Mouse (Mus musculus) heart, embryonic 14.5 days (tissue): ENCODE results near the gene Enpep. TPM values are rescaled to one million over a fixed set of nuclear protein-coding genes. Genes with fewer than 3 reads are reported as not detected.

ENCODE experiments used
- ATAC-seq: fragments of 200-750 bp; cut with Nextera tagmentation; 2 replicates; pipeline ENCODE4 v1.8.0; 2017; ENCODE audit warnings: low read depth, moderate TSS enrichment; ENCODE audit not compliant: insufficient number of reproducible peaks, insufficient read depth, low FRiP score
- H3K27ac ChIP-seq, 2 experiments: fragments of 200-500 bp in 1 of 2; fragments of 300-500 bp in 1 of 2; sonication (generic) in 1 of 2; replicated peaks in 1 of 2; 2 replicates each; pipeline ENCODE4 v1.5.1; 2012 to 2014; ENCODE audit warnings: low read depth in 2 of 2, low read length in 2 of 2, control low read depth in 1 of 2, mild to moderate bottlenecking in 1 of 2, mixed read lengths in 1 of 2; ENCODE audit not compliant: control insufficient read depth in 1 of 2, insufficient read depth in 1 of 2
- H3K27me3 ChIP-seq: fragments of 300-500 bp; sonication (generic); 2 replicates; pipeline ENCODE4 v1.6.1; 2014; ENCODE audit warnings: mild to moderate bottlenecking, low read length, control low read depth; ENCODE audit not compliant: control insufficient read depth, insufficient read depth
- H3K36me3 ChIP-seq: fragments of 300-500 bp; sonication (generic); 2 replicates; pipeline ENCODE4 v1.6.1; 2014; ENCODE audit warnings: mild to moderate bottlenecking, control low read depth, low read length, mixed read lengths; ENCODE audit not compliant: control insufficient read depth, insufficient read depth
- H3K4me1 ChIP-seq, 2 experiments: fragments of 200-500 bp in 1 of 2; fragments of 300-500 bp in 1 of 2; sonication (generic) in 1 of 2; 2 replicates each; pipeline ENCODE4 v1.6.1; 2012 to 2014; ENCODE audit warnings: low read length in 2 of 2, control low read depth in 1 of 2, mixed read lengths in 1 of 2; ENCODE audit not compliant: control insufficient read depth in 2 of 2, insufficient read depth in 2 of 2
- H3K4me2 ChIP-seq: fragments of 300-500 bp; sonication (generic); 2 replicates; pipeline ENCODE4 v1.6.1; 2014; ENCODE audit warnings: mild to moderate bottlenecking, low read length
- H3K4me3 ChIP-seq, 2 experiments: fragments of 200-500 bp in 1 of 2; fragments of 300-500 bp in 1 of 2; sonication (generic) in 1 of 2; 2 replicates each; pipeline ENCODE4 v1.5.1; 2012 to 2014; ENCODE audit warnings: low read length in 2 of 2, mild to moderate bottlenecking in 2 of 2, control low read depth in 1 of 2, low read depth in 1 of 2, moderate library complexity in 1 of 2; ENCODE audit not compliant: control insufficient read depth in 1 of 2, insufficient read depth in 1 of 2
- H3K9ac ChIP-seq: fragments of 300-500 bp; sonication (generic); 2 replicates; pipeline ENCODE4 v1.6.1; 2014; ENCODE audit warnings: mild to moderate bottlenecking, low read length
- H3K9me3 ChIP-seq: fragments of 300-500 bp; sonication (generic); 2 replicates; pipeline ENCODE4 v1.6.1; 2016; ENCODE audit warnings: low read length, control low read depth; ENCODE audit not compliant: control insufficient read depth
- whole genome bisulfite sequencing: fragments of 180-500 bp; shearing (Covaris S2); extraction: QIAGEN DNeasy Blood & Tissue Kit; methylation state at CpG from one replicate; pipeline ENCODE4 v1.1.7; 2014; 5-methylcytosine and 5-hydroxymethylcytosine counted together
- polyA plus RNA-seq: library from polyadenylated mRNA; unstranded; fragments of >200 nt; fragmentation: Nextera tagmentation; extraction: Ambion mirVana; gene quantifications from 2 replicates; pipeline ENCODE4 v1.2.1, GENCODE M21; 2014

Enpep gene
- polyA plus RNA-seq, 1 experiment from 2014 or later = 20.2 TPM

DNA sequence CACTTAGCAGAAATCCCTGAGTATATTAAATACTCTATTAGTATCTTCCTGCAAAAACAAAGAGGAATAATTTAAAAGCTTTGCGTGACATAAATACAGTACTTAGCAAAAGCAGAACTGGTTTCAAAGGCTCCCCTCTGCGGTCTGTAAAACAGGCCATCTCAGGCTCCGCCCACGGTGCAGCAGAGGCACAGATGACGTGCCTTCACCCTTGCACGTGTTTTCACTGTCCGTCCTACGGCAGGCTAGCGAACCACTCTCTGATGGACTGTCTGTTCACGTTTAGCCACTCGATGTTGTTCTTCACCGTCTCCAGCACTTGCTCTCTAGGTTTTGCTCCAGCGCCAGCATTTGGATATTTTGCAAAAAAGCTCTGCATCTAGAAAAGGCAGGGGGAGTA is 62.5 kb downstream of the Enpep start:
- no peaks in the 10 kb centered on the region for H3K9me3 ChIP-seq
- H3K36me3 ChIP-seq = no peaks in the 10 kb centered on the region
- no peak overlapping the region for H3K27ac ChIP-seq
- no peak for ATAC-seq
- H3K4me3 ChIP-seq = no peak overlapping the region
- H3K4me2 ChIP-seq = no peak overlapping the region
- 55% methylated on average over 13 of the region's 13 CpGs for WGBS
- H3K9ac ChIP-seq = no peak overlapping the region
- H3K4me1 ChIP-seq = no peaks in the 10 kb centered on the region
- H3K27me3 ChIP-seq = no peaks in the 10 kb centered on the region

GRCm38 (mm10) chr3:129268886-129269683 is 63.4 kb downstream of the Enpep start:
- Histone ChIP-seq H3K27me3 (no peaks in the 10 kb centered on the region), H3K4me3 (no peak overlapping the region), H3K36me3 (no peaks in the 10 kb centered on the region), H3K9ac (no peak overlapping the region), H3K4me1 (no peaks in the 10 kb centered on the region), H3K27ac (no peak overlapping the region), H3K4me2 (no peak overlapping the region), H3K9me3 (no peaks in the 10 kb centered on the region)
- WGBS = 91% methylated on average over 12 of the region's 12 CpGs
- ATAC-seq = no peak

GRCm38 (mm10) chr3:129258497-129258896 is 74.0 kb downstream of the Enpep start:
- Histone ChIP-seq H3K36me3 (no peaks in the 10 kb centered on the region), H3K27me3 (no peaks in the 10 kb centered on the region; the same call in 1 of the 2 replicates), H3K9me3 (no peaks in the 10 kb centered on the region), H3K9ac (no peak overlapping the region), H3K27ac (no peak overlapping the region), H3K4me2 (no peak overlapping the region), H3K4me3 (no peak overlapping the region), H3K4me1 (no peaks in the 10 kb centered on the region)
- no peak for ATAC-seq
- WGBS = 76% methylated on average over 5 of the region's 5 CpGs

DNA sequence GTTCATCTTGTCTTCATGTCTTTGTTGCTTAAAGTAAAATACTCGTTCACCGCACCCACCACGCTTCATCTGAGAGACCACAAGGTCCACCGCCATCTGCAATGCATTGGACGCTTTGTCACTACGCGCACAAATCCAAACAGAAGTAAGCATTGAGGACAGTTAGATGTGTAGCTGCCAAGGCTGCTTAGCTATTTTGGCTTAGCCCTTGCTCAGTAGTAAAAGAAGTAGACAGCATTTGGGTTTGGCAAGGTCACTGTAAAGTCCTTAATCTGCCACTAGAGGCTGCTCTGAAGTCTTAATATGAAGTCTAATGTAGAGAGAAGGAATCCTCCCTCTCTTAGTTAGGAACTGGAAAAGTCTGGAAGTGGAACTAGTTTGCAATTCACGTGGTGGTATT is 75.8 kb downstream of the Enpep start:
- Histone ChIP-seq H3K27ac (no peak overlapping the region), H3K27me3 (no peaks in the 10 kb centered on the region; the same call in 1 of the 2 replicates), H3K4me2 (peak overlapping the region; percentile 59), H3K4me1 (no peaks in the 10 kb centered on the region), H3K36me3 (no peaks in the 10 kb centered on the region), H3K9ac (peak overlapping the region; percentile 28; the same call in 1 of the 2 replicates), H3K4me3 (peak overlapping the region; percentile 6 to 18; a peak in 3 of 4 replicates), H3K9me3 (no peaks in the 10 kb centered on the region)
- 55% methylated on average over 8 of the region's 8 CpGs for WGBS
- no peak for ATAC-seq

DNA sequence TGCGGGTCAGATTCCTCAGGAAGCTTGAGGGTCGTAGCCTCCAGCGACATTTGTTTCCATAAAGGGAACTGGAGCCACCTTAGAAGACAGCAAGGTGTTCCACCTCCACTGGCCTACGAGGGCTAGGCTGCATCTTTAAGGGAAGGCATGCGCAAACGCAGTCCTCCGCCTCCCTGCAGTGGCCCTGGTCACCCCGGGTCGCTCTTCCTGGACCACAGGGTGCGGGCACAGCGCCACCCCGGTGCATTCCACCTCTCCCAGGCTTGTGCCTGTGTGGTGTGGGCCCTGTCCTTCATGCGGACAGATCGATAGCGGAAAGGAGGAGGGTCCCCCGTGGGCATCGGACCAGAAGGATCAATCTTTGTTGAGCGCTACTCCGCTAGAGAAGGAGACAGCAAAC is 76.2 kb downstream of the Enpep start:
- Histone ChIP-seq H3K4me1 (no peaks in the 10 kb centered on the region), H3K4me2 (peak overlapping the region; percentile 59), H3K9ac (peak overlapping the region; percentile 28; the same call in 1 of the 2 replicates), H3K27me3 (no peaks in the 10 kb centered on the region; the same call in 1 of the 2 replicates), H3K9me3 (no peaks in the 10 kb centered on the region), H3K36me3 (no peaks in the 10 kb centered on the region), H3K27ac (no peak overlapping the region), H3K4me3 (peak overlapping the region; percentile 6 to 18; a peak in 3 of 4 replicates)
- no peak for ATAC-seq
- 49% methylated on average over 19 of the region's 19 CpGs for WGBS

DNA sequence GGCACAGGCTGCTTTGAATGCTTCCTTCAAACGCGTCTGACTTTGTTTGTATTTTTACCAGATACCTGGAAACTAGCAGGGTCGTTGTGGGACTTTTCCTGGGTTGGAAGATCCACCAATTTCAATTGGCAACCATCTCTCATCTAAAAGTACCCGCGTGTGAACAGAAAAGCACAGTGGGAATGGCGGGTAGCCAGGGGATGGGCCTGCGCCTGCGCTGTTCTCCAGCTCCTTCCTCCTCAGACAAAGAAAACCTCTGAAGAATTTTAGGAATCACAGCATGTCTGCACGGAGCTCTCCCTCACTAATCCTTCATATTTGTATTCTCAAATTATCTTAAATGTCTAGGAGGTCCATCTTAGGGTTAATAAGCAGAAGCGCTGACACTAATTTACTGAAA is 78.3 kb downstream of the Enpep start:
- WGBS = 48% methylated on average over 10 of the region's 10 CpGs
- Histone ChIP-seq H3K4me1 (no peaks in the 10 kb centered on the region), H3K27me3 (no peaks in the 10 kb centered on the region; the same call in 1 of the 2 replicates), H3K27ac (no peak overlapping the region), H3K9ac (no peak overlapping the region), H3K9me3 (no peaks in the 10 kb centered on the region), H3K4me2 (no peak overlapping the region), H3K36me3 (no peaks in the 10 kb centered on the region), H3K4me3 (no peak overlapping the region)
- ATAC-seq = no peak

GRCm38 (mm10) chr3:129250997-129251396 is 81.5 kb downstream of the Enpep start:
- H3K4me1 ChIP-seq = no peaks in the 10 kb centered on the region
- no peaks in the 10 kb centered on the region for H3K36me3 ChIP-seq
- WGBS = 78% methylated on average over 9 of the region's 9 CpGs
- H3K4me3 ChIP-seq = no peak overlapping the region
- ATAC-seq = no peak
- H3K27ac ChIP-seq = no peak overlapping the region
- no peak overlapping the region for H3K4me2 ChIP-seq
- no peaks in the 10 kb centered on the region; the same call in 1 of the 2 replicates for H3K27me3 ChIP-seq
- no peak overlapping the region for H3K9ac ChIP-seq
- H3K9me3 ChIP-seq = no peaks in the 10 kb centered on the region
